Mouse (Mus musculus): Measurements from ENCODE around the gene Faiml.

The Faiml gene

GRCm38 (mm10) chr9:99237139-99237538, at the start of gene Faiml:
Gene Faiml (minus strand): TSS chr9:99237239.
- no peak for ATAC-seq (ENCODE audit: insufficient number of reproducible peaks, low FRiP score, low TSS enrichment)

GRCm38 (mm10) chr9:99258891-99259290, 21.9 kb upstream of the Faiml start:
- no peak for ATAC-seq (ENCODE audit: insufficient number of reproducible peaks, low FRiP score, low TSS enrichment)

GRCm38 (mm10) chr9:99256821-99257220, 19.8 kb upstream of the Faiml start:
- no peak for ATAC-seq (ENCODE audit: insufficient number of reproducible peaks, low FRiP score, low TSS enrichment)

GRCm38 (mm10) chr9:99256206-99256605, 19.2 kb upstream of the Faiml start:
- no peak for ATAC-seq (ENCODE audit: insufficient number of reproducible peaks, low FRiP score, low TSS enrichment)

GRCm38 (mm10) chr9:99253861-99254260, 16.8 kb upstream of the Faiml start:
- ATAC-seq (ENCODE audit: insufficient number of reproducible peaks, low FRiP score, low TSS enrichment), result no peak

- ATAC-seq (ENCODE audit: insufficient number of reproducible peaks, low FRiP score, low TSS enrichment), result no peak
Observed at GRCm38 (mm10) chr9:99248906-99249305, 11.9 kb upstream of the Faiml start.

GRCm38 (mm10) chr9:99248304-99248703, 11.3 kb upstream of the Faiml start:
- no peak for ATAC-seq (ENCODE audit: insufficient number of reproducible peaks, low FRiP score, low TSS enrichment)

- ATAC-seq (ENCODE audit: insufficient number of reproducible peaks, low FRiP score, low TSS enrichment), result no peak
Observed at GRCm38 (mm10) chr9:99243895-99244293, 6.9 kb upstream of the Faiml start.

- ATAC-seq (ENCODE audit: insufficient number of reproducible peaks, low FRiP score, low TSS enrichment), result peak; percentile 88
Observed at GRCm38 (mm10) chr9:99243190-99243894, 6.3 kb upstream of the Faiml start, which contains the start of gene Cep70. Gene Cep70 (plus strand): TSS chr9:99243367.

- ATAC-seq (ENCODE audit: insufficient number of reproducible peaks, low FRiP score, low TSS enrichment), result no peak; the same call in 1 of the 2 replicates
Observed at GRCm38 (mm10) chr9:99242533-99243189, 5.6 kb upstream of the Faiml start.

- no peak for ATAC-seq (ENCODE audit: insufficient number of reproducible peaks, low FRiP score, low TSS enrichment)
Observed at GRCm38 (mm10) chr9:99242035-99242434, 5.0 kb upstream of the Faiml start.

GRCm38 (mm10) chr9:99240571-99240970, 3.5 kb upstream of the Faiml start:
- no peak for ATAC-seq (ENCODE audit: insufficient number of reproducible peaks, low FRiP score, low TSS enrichment)

GRCm38 (mm10) chr9:99239256-99239655, 2.2 kb upstream of the Faiml start:
- no peak for ATAC-seq (ENCODE audit: insufficient number of reproducible peaks, low FRiP score, low TSS enrichment)

GRCm38 (mm10) chr9:99238276-99238675, 1.2 kb upstream of the Faiml start:
- ATAC-seq (ENCODE audit: insufficient number of reproducible peaks, low FRiP score, low TSS enrichment), result no peak

- no peak for ATAC-seq (ENCODE audit: insufficient number of reproducible peaks, low FRiP score, low TSS enrichment)
Observed at GRCm38 (mm10) chr9:99229450-99229849, 7.6 kb downstream of the Faiml start.

- no peak for ATAC-seq (ENCODE audit: insufficient number of reproducible peaks, low FRiP score, low TSS enrichment)
Observed at GRCm38 (mm10) chr9:99224583-99224982, 12.5 kb downstream of the Faiml start.

GRCm38 (mm10) chr9:99221636-99222035, 15.4 kb downstream of the Faiml start:
- no peak for ATAC-seq (ENCODE audit: insufficient number of reproducible peaks, low FRiP score, low TSS enrichment)

GRCm38 (mm10) chr9:99217999-99218719, 18.9 kb downstream of the Faiml start:
- no peak for ATAC-seq (ENCODE audit: insufficient number of reproducible peaks, low FRiP score, low TSS enrichment)

- ATAC-seq (ENCODE audit: insufficient number of reproducible peaks, low FRiP score, low TSS enrichment), result no peak
Observed at GRCm38 (mm10) chr9:99216182-99216581, 20.9 kb downstream of the Faiml start.

- ATAC-seq (ENCODE audit: insufficient number of reproducible peaks, low FRiP score, low TSS enrichment), result no peak
Observed at GRCm38 (mm10) chr9:99212643-99213042, 24.4 kb downstream of the Faiml start.

GRCm38 (mm10) chr9:99183043-99183670, 53.9 kb downstream of the Faiml start:
- no peak for ATAC-seq (ENCODE audit: insufficient number of reproducible peaks, low FRiP score, low TSS enrichment)
